Mouse (Mus musculus): ENCODE measurements around the gene Ppm1h. TPM values are rescaled to one million over a fixed set of nuclear protein-coding genes. Genes with fewer than 3 reads are reported as not detected.
A peak's percentile ranks its signal among the peaks of the same experiment; 100 is the strongest.

Gene Ppm1h
- total RNA-seq, 2 experiments from 2014 or later, result 6.9 to 7.3 TPM

DNA sequence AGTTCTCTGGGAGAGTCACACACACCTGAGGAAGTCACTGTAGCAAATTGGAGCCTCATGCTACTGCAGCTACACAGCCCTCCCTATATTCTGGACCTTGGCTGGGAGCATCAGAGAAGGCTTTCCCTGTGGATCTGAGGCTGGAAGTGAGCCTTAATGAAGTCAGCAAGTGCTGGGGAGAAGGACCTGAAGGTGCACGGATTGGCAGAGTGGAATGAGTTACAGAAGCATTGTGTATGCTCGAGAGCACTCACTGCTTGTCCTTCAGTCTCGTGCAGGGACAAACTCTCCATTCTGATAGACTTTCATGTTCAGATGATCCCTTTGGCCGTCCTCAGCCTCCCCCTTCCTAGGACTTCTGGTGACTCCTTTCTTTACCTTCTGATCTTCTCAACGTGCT, 26.3 kb downstream of the Ppm1h start:
- no peak for DNase-seq

DNA sequence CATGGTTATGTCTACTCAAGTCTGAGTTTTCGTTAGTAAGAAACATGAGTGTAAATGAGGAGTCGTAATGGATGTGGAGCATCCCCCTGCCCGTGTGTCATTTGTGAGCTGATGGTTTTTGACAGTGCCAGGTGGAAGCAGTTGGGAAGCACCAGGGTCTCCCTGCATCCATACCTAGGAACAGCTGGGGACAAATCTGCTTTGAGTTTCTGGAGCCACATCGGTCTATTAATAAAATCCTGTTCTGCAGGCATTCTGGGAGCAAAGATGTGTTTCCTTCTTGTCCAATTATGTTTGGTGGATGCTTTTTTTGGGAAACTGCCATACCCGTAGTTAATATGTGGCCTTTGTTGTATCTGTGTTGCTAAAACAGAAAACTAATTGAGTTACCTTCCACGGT, 26.9 kb downstream of the Ppm1h start:
- no peak for DNase-seq

- no peak for DNase-seq
Measured at GRCm38 (mm10) chr10:122711381-122711811, 32.8 kb downstream of the Ppm1h start.

GRCm38 (mm10) chr10:122712307-122712706, 33.7 kb downstream of the Ppm1h start:
- no peak for DNase-seq

DNA sequence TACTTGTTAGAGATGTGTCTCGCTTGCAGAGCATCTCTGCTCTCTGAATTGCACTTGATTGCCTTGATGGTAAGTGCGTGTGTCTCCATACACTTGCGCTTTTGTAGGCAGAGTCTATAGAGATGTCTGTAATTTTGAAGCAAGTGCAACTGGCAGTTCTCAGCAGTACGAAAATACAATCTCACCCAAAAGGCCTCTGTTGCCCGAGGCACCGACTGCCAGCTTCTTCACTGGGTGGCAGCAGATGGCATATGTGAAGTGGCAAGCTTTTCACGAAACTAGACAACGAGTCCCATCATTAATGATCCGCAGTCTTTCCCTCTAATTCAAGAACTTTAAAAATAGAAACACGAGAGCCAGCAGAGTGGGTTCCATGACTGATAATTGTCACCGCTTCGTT, 37.3 kb downstream of the Ppm1h start:
- no peak for DNase-seq

- no peak for DNase-seq
Measured at GRCm38 (mm10) chr10:122716286-122716685, 37.7 kb downstream of the Ppm1h start.

GRCm38 (mm10) chr10:122716739-122717474, 38.3 kb downstream of the Ppm1h start:
- no peak for DNase-seq

GRCm38 (mm10) chr10:122717754-122718415, 39.3 kb downstream of the Ppm1h start:
- DNase-seq, result no peak

- no peak for DNase-seq
Measured at GRCm38 (mm10) chr10:122718951-122719350, 40.4 kb downstream of the Ppm1h start.

GRCm38 (mm10) chr10:122722111-122722510, 43.5 kb downstream of the Ppm1h start:
- peak in 1 of 2 experiments; percentile 9 for DNase-seq

- DNase-seq, result peak in 1 of 2 experiments; percentile 15
Measured at GRCm38 (mm10) chr10:122724692-122725091, 46.1 kb downstream of the Ppm1h start.

- peak in 1 of 2 experiments; percentile 7 for DNase-seq
Measured at GRCm38 (mm10) chr10:122727228-122727627, 48.7 kb downstream of the Ppm1h start.

- DNase-seq, result no peak
Measured at GRCm38 (mm10) chr10:122728172-122728571, 49.6 kb downstream of the Ppm1h start.

- no peak for DNase-seq
Measured at GRCm38 (mm10) chr10:122732146-122732545, 53.6 kb downstream of the Ppm1h start.

DNA sequence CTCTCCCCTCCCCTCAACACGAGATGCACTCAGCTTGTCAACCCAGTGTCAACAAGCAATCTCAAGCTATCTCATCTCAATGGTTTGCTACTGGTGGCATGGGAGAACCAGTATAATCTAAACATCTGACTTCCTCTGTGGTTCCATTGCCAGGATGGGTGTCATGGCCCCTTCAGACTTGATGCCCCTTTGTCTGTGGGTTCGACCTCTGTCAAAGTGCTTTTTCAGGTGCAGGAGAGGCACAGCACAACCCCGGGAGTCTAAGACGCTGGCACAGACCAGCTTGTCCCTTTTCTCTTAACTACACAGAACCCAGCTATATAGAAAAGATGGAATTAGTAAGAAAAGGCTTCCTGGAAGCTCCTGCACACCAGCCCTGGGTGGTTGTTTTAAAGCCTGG, 56.0 kb downstream of the Ppm1h start:
- no peak for DNase-seq

- DNase-seq, result no peak
Measured at GRCm38 (mm10) chr10:122735284-122735784, 56.8 kb downstream of the Ppm1h start.

GRCm38 (mm10) chr10:122736835-122737234, 58.3 kb downstream of the Ppm1h start:
- DNase-seq, result no peak

- DNase-seq, result no peak
Measured at GRCm38 (mm10) chr10:122738526-122738925, 60.0 kb downstream of the Ppm1h start.

DNA sequence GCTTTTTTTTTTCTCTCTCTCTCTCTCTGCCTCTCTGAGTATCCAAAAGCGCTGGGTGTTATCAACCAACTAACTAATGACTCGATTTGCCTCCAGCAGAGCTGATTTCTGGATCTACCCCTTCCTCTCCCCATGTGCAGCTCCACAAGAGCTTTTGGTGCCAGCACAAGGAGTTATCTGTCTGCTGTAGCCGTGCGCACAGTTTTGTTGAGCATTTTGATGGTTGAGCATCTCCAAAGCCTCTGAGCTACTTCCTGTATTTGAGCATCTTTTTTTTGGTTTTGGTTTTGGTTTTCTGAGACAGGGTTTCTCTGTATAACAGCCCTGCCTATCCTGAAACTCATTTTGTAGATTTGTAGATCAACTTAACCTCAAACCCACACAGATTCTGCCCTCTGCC, 60.5 kb downstream of the Ppm1h start:
- no peak for DNase-seq

DNA sequence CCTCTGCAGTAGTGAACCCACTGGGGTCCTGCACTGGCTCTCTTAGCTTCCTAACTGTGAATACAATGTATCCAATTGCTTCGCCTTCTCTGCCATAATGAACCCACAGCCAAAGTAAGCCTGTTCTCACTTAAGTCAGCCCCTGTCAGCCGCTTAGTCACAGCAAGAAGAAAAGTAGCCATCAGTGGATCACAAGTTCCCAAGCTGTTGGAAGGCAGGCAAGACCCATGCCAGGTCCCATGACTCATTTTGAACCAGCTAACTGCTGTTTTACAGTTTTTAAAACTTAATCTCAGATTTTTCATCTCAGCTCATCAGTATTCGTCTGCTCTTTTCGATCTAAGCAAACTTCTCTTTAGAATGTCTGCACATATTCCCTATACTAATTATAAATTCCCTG, 61.6 kb downstream of the Ppm1h start:
- no peak for DNase-seq

- DNase-seq, result no peak
Measured at GRCm38 (mm10) chr10:122741191-122741590, 62.6 kb downstream of the Ppm1h start.

DNA sequence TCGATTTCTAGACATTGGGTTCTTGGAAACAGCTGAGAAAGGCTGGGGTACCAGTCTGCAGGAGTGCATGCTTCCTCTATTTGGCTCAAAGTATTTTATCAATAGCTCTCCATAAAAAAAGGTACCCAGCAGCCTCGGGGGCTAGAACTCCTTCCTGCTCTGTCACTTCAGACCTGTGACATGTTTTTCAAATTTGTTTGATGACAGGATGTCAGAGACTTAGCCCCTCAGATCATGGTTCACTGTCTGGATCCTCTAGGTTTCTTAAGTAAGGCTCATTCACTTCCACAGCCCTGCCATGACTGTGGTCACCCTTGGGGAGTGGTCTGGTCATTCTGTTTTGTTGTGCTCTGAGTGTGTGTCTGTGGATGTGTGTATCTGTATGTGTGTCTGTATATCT, 63.6 kb downstream of the Ppm1h start:
- DNase-seq, result no peak

- no peak for DNase-seq
Measured at GRCm38 (mm10) chr10:122743361-122743760, 64.8 kb downstream of the Ppm1h start.

DNA sequence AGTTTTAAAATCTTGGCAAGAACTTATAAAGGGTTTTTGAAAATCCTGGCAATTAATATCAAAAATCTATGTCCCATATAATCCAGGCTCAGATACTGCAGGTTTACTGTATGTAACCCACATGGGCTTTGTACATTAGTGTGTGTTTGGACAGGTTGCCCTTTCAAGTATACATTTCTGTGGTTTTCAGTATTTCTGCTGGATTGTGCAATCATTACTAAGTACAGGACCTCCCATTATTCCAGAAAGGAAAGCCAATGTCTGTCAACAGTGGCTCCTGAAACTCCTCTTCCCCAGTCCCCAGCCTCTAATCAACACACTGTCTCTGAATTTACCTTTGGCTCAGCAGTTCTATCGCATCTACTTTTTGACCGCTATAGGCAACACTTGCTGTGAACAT, 66.4 kb downstream of the Ppm1h start:
- DNase-seq, result no peak
